8 mouse cellular contexts compared by ENCODE assay signal in genomic region chr16:30870110-30870509, GRCm38 (mm10).
A peak's percentile ranks its signal among the peaks of the same experiment; 100 is the strongest.
DNase-seq lines count a peak whose midpoint lies in the region; ATAC-seq lines count a peak whose summit lies in the region.
"Had no signal": no experiment of that assay in that cellular context is flagged by ENCODE, and none has a peak within 500 bp of the region (broad histone marks: within the 10 kb centered on the region; RNA-seq: fewer than 3 reads in every experiment).

No protein-coding gene starts in this region.

- 82% methylated on average over 14 of the region's 14 CpGs for WGBS in forebrain, embryonic 13.5 days

- H3K4me3 ChIP-seq in forebrain, embryonic 13.5 days = no peak overlapping the region
- H3K4me3 ChIP-seq: midbrain, embryonic 12.5 days had no signal

- no peak overlapping the region for H3K4me2 ChIP-seq in forebrain, embryonic 13.5 days
- H3K4me2 ChIP-seq: midbrain, embryonic 12.5 days had no signal

- H3K27ac ChIP-seq in forebrain, embryonic 13.5 days = no peak overlapping the region
- H3K27ac ChIP-seq: midbrain, embryonic 12.5 days had no signal

- H3K9me3 ChIP-seq in forebrain, embryonic 13.5 days (replicated peaks) = peaks cover 8% of the 10 kb centered on the region; the same call in 1 of the 2 replicates
- H3K9me3 ChIP-seq: midbrain, embryonic 12.5 days had no signal

- peaks cover 17% of the 10 kb centered on the region for H3K4me1 ChIP-seq in forebrain, embryonic 13.5 days

- intact Hi-C loops in gastrocnemius, postnatal 14 days (cut with DNase I; ENCODE audit: low total_unique reads) = loop anchor here (10.0 kb wide), 1 partner anchor 275 kb away; the partner anchor contains the start of gene Fam43a

- no peaks in the 10 kb centered on the region for H3K36me3 ChIP-seq in forebrain, embryonic 13.5 days (ENCODE audit: poor library complexity, severe bottlenecking)
- H3K36me3 ChIP-seq: midbrain, embryonic 12.5 days had no signal

- ATAC-seq in forebrain, embryonic 13.5 days = no peak

- no peak overlapping the region for H3K9ac ChIP-seq in forebrain, embryonic 13.5 days
- H3K9ac ChIP-seq: midbrain, embryonic 12.5 days had no signal

- DNase-seq in ES-CJ7 (ENCODE audit: low read depth, low spot score) = peak; percentile 80
- DNase-seq in adrenal gland, adult 18-20 months (ENCODE audit: low spot score in 2 of 2) = peak; percentile 44 to 59
- DNase-seq in gastrocnemius, postnatal 14 days = peak; percentile 60
- DNase-seq in kidney, adult 9 months = peak; percentile 78
- DNase-seq in lung, postnatal 10 days = peak; percentile 89
- DNase-seq in yolk sac, embryonic 10.5 days (ENCODE audit: low spot score) = peak; percentile 45

- no peaks in the 10 kb centered on the region for H3K27me3 ChIP-seq in forebrain, embryonic 13.5 days
- H3K27me3 ChIP-seq: midbrain, embryonic 12.5 days had no signal
